Mouse (Mus musculus): ENCODE data around the gene Mboat2. TPM values are rescaled to one million over a fixed set of nuclear protein-coding genes. Genes with fewer than 3 reads are reported as not detected.

Mboat2 gene
- polyA plus RNA-seq, 1 experiment from 2014 or later: 69.0 TPM

DNA sequence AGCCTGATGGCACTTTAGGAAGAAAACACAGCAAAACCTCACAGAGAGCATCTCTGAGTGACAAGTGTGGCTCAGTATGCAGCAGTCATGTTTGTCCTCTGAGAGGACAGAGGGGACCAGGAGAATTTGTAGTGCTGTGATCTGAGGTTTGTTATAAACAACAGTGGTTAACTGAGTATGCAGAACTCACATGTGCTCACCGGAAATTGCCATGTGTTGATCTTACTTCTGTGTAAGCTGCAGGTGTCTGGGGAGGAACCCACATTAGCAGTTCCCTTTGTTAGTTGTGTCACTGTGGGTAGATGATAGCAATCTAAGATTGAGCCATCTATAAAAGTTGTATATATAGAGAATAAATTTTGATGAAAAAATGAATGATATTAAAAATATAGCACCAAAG is 179.7 kb downstream of the Mboat2 start:
- ATAC-seq: no peak

DNA sequence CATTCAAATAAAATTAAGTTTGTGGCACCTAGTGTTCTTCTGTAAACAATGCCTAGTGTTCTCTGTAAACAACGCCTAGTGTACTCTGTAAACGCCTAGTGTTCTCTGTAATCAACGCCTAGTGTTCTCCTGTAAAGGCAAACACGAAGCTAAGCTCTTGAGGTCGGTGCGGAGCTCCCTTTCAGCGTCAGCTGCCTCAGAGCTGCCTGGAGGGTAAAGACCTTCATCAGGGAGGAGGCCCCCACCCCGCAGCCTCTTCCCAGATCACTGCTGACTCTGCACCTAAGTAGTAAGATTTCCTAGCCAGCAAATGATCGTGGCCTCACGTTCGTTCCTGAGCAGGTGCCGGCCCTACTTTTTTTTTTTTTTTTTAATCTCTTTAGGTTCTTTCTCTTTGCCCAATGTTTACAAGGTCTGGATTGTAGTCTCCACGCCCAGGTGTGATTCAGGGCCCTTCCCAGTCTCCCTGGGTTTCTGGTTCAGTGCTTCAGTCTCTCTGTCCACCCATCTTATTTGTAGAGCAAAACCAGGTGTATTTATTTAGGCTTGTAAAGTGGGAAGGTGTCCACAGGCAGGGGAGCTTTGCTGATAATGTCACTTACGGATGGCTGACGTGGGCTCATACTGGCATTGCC is 181.2 kb downstream of the Mboat2 start:
- H3K4me2 ChIP-seq (ENCODE audit: low read length): no peak overlapping the region
- H3K27ac ChIP-seq (ENCODE audit: low read length): no peak overlapping the region
- H3K4me3 ChIP-seq (ENCODE audit: low read depth, low read length): no peak overlapping the region
- H3K27me3 ChIP-seq (ENCODE audit: control insufficient read depth, insufficient read depth, low read depth, low read length): no peaks in the 10 kb centered on the region
- no peaks in the 10 kb centered on the region for H3K4me1 ChIP-seq (ENCODE audit: control insufficient read depth, insufficient read depth, low read length)
- H3K9ac ChIP-seq (ENCODE audit: low read depth, low read length): no peak overlapping the region
- H3K36me3 ChIP-seq (ENCODE audit: control insufficient read depth, insufficient read depth, low read length): peaks cover 47% of the 10 kb centered on the region
- 79% methylated on average over 15 of the region's 15 CpGs for WGBS
- no peaks in the 10 kb centered on the region for H3K9me3 ChIP-seq (replicated peaks; ENCODE audit: control insufficient read depth, low read length, poor library complexity, severe bottlenecking)
- no peak for ATAC-seq

More for the DNA sequence above, 179.7 kb downstream of the Mboat2 start:
- no peak overlapping the region for H3K9ac ChIP-seq (ENCODE audit: low read depth, low read length)
- H3K36me3 ChIP-seq (ENCODE audit: control insufficient read depth, insufficient read depth, low read length): peaks cover 45% of the 10 kb centered on the region
- H3K4me1 ChIP-seq (ENCODE audit: control insufficient read depth, insufficient read depth, low read length): no peaks in the 10 kb centered on the region
- H3K9me3 ChIP-seq (replicated peaks; ENCODE audit: control insufficient read depth, low read length, poor library complexity, severe bottlenecking): no peaks in the 10 kb centered on the region
- 93% methylated on average over 1 of the region's 1 CpGs for WGBS
- no peak overlapping the region for H3K4me2 ChIP-seq (ENCODE audit: low read length)
- no peaks in the 10 kb centered on the region for H3K27me3 ChIP-seq (ENCODE audit: control insufficient read depth, insufficient read depth, low read depth, low read length)
- H3K27ac ChIP-seq (ENCODE audit: low read length): no peak overlapping the region
- H3K4me3 ChIP-seq (ENCODE audit: low read depth, low read length): no peak overlapping the region

GRCm38 (mm10) chr12:25012555-25013540 is 182.2 kb downstream of the Mboat2 start:
- Histone ChIP-seq H3K36me3 (ENCODE audit: control insufficient read depth, insufficient read depth, low read length) (peaks cover 45% of the 10 kb centered on the region), H3K4me1 (ENCODE audit: control insufficient read depth, insufficient read depth, low read length) (no peaks in the 10 kb centered on the region), H3K9me3 (replicated peaks; ENCODE audit: control insufficient read depth, low read length, poor library complexity, severe bottlenecking) (no peaks in the 10 kb centered on the region), H3K9ac (ENCODE audit: low read depth, low read length) (no peak overlapping the region), H3K27ac (ENCODE audit: low read length) (no peak overlapping the region), H3K4me3 (ENCODE audit: low read depth, low read length) (no peak overlapping the region), H3K4me2 (ENCODE audit: low read length) (no peak overlapping the region), H3K27me3 (ENCODE audit: control insufficient read depth, insufficient read depth, low read depth, low read length) (no peaks in the 10 kb centered on the region)
- no peak for ATAC-seq
- 94% methylated on average over 13 of the region's 13 CpGs for WGBS

Other genes with a start within 250 kb of the Mboat2 start
- 21.4 and 22.6 TPM in 2 replicates for gene Klf11, start 179.6 kb upstream of the Mboat2 start, polyA plus RNA-seq (2015; fragmentation: Nextera tagmentation; extraction: Ambion mirVana)
- 1.6 and 1.8 TPM in 2 replicates for gene Cys1, start 149.1 kb upstream of the Mboat2 start, polyA plus RNA-seq (2015; fragmentation: Nextera tagmentation; extraction: Ambion mirVana)
- 37.5 and 41.4 TPM in 2 replicates for gene Rrm2, start 122.6 kb upstream of the Mboat2 start, polyA plus RNA-seq (2015; fragmentation: Nextera tagmentation; extraction: Ambion mirVana)
- 172 and 177 TPM in 2 replicates for gene Kidins220, start 144.0 kb downstream of the Mboat2 start, polyA plus RNA-seq (2015; fragmentation: Nextera tagmentation; extraction: Ambion mirVana)